Mouse (Mus musculus) heart, postnatal 0 days (tissue): ENCODE results near the gene Dock1. TPM values are rescaled to one million over a fixed set of nuclear protein-coding genes. Genes with fewer than 3 reads are reported as not detected.

Experiments used
- ATAC-seq: fragments of 200-750 bp; cut with Nextera tagmentation; 2 replicates; pipeline ENCODE4 v1.8.0; 2017; ENCODE audit warnings: low read depth, moderate number of reproducible peaks, moderate library complexity; ENCODE audit not compliant: insufficient read depth
- DNase-seq: peaks from one replicate; pipeline ENCODE4 v3.0.0-alpha.2; 2016; ENCODE audit warnings: low spot score
- H3K27ac ChIP-seq: fragments of 300-500 bp; sonication (generic); 2 replicates; pipeline ENCODE4 v1.5.1; 2014; ENCODE audit warnings: low read depth, mild to moderate bottlenecking
- H3K27me3 ChIP-seq: fragments of 300-500 bp; sonication (generic); 2 replicates; pipeline ENCODE4 v1.6.1; 2014; ENCODE audit warnings: low read length, mixed read lengths; ENCODE audit not compliant: control insufficient read depth, insufficient read depth
- H3K36me3 ChIP-seq: fragments of 300-500 bp; sonication (generic); replicated peaks from 2 replicates; pipeline ENCODE4 v1.6.1; 2014; ENCODE audit warnings: low read length, mixed read lengths; ENCODE audit not compliant: control insufficient read depth, insufficient read depth
- H3K4me1 ChIP-seq: fragments of 300-500 bp; sonication (generic); 2 replicates; pipeline ENCODE4 v1.6.1; 2014; ENCODE audit warnings: antibody characterized with exemption; ENCODE audit not compliant: control insufficient read depth, insufficient read depth
- H3K4me2 ChIP-seq: fragments of 300-500 bp; sonication (generic); 2 replicates; pipeline ENCODE4 v1.6.1; 2014; ENCODE audit warnings: low read depth, mild to moderate bottlenecking, low read length, moderate library complexity
- H3K4me3 ChIP-seq: fragments of 300-500 bp; sonication (generic); 2 replicates; pipeline ENCODE4 v1.5.1; 2014; ENCODE audit warnings: low read depth, low read length
- H3K9ac ChIP-seq: fragments of 300-500 bp; sonication (generic); replicated peaks from 2 replicates; pipeline ENCODE4 v1.6.1; 2014; ENCODE audit warnings: low read depth, low read length, mixed read lengths
- H3K9me3 ChIP-seq: fragments of 300-500 bp; sonication (generic); replicated peaks from 2 replicates; pipeline ENCODE4 v1.6.1; 2016; ENCODE audit warnings: low read length; ENCODE audit not compliant: control insufficient read depth
- CTCF ChIP-seq: IDR thresholded peaks from 2 replicates; pipeline ENCODE4 v1.5.1; 2016; ENCODE audit warnings: antibody characterized with exemption, control low read depth, low read depth
- EP300 ChIP-seq: IDR thresholded peaks from 2 replicates; pipeline ENCODE4 v1.6.1; 2016; ENCODE audit warnings: antibody characterized with exemption, low read depth
- WGBS: fragments of 180-500 bp; shearing (Covaris S2); extraction: QIAGEN DNeasy Blood & Tissue Kit; methylation state at CpG from one replicate; pipeline ENCODE4 v1.1.7; 2014; 5-methylcytosine and 5-hydroxymethylcytosine counted together
- polyA plus RNA-seq: library from polyadenylated mRNA; unstranded; fragments of >200 nt; fragmentation: Nextera tagmentation; extraction: Ambion mirVana; gene quantifications from 2 replicates; pipeline ENCODE4 v1.2.1, GENCODE M21; 2015
- total RNA-seq: library from RNA; depleted of rRNA; stranded (reverse); fragments of >200 nt; gene quantifications from 2 replicates; pipeline ENCODE4 v1.2.3, GENCODE M21; 2014; ENCODE audit warnings: low replicate concordance

The Dock1 gene
- total and polyA plus RNA-seq, 2 experiments from 2014 or later = 9.7 to 15.2 TPM

GRCm38 (mm10) chr7:134779761-134780160, 109.3 kb downstream of the Dock1 start:
- H3K27ac ChIP-seq = no peak overlapping the region
- 91% methylated on average over 3 of the region's 3 CpGs for WGBS
- no peak for ATAC-seq
- no peaks in the 10 kb centered on the region for H3K4me1 ChIP-seq
- no peak overlapping the region for H3K4me2 ChIP-seq
- no peaks in the 10 kb centered on the region for H3K9me3 ChIP-seq
- H3K4me3 ChIP-seq = no peak overlapping the region
- no peak for DNase-seq
- H3K9ac ChIP-seq = no peak overlapping the region
- TF ChIP-seq CTCF (no peak), EP300 (no peak)
- H3K36me3 ChIP-seq = peaks cover 56% of the 10 kb centered on the region
- no peaks in the 10 kb centered on the region for H3K27me3 ChIP-seq

DNA sequence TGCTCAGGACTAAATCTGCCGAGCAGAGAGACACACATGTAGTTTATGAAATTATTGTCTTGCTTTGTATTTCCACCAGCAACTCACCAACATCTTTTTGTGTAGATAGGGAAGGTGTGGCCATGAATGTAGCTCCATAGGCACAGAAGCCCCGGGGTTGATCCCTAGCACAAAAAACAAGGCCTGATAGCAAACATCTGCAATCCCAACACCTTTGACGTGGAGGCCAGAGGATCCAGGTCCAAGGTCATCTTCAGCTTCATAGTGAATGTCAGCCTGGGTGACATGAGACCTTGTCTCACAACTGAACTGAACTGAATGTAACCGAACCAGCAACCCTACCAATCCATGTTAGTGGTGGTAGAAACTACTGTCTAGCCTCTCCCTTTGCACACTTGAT, 116.7 kb downstream of the Dock1 start:
- TF ChIP-seq EP300 (no peak), CTCF (no peak)
- no peak for DNase-seq
- no peaks in the 10 kb centered on the region for H3K9me3 ChIP-seq
- H3K9ac ChIP-seq = no peak overlapping the region
- no peaks in the 10 kb centered on the region for H3K4me1 ChIP-seq
- no peak overlapping the region for H3K27ac ChIP-seq
- H3K27me3 ChIP-seq = no peaks in the 10 kb centered on the region
- ATAC-seq = no peak
- H3K36me3 ChIP-seq = peaks cover 65% of the 10 kb centered on the region
- H3K4me2 ChIP-seq = no peak overlapping the region
- H3K4me3 ChIP-seq = no peak overlapping the region
- WGBS = 86% methylated on average over 4 of the region's 4 CpGs

DNA sequence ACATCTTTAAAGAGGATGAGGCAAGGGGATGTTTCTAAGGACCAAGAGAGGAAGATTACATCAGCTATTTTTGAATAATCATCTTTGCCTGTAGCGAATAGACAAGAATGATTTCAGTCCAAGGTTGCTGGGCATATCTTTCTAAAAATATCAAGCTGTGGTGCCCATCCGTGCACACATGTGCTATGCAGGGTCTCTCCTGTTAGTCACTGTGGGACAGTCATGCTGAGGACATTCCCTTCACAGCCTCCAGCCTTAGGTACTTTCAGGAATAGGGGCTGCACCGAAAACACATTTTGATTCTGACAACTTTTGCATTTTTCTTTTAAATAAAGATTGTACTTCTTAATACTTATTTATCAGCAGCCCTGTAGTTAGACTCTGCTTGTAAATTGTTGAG, 124.4 kb downstream of the Dock1 start:
- H3K4me2 ChIP-seq = no peak overlapping the region
- DNase-seq = no peak
- no peak overlapping the region for H3K9ac ChIP-seq
- H3K4me1 ChIP-seq = no peaks in the 10 kb centered on the region
- H3K27me3 ChIP-seq = no peaks in the 10 kb centered on the region
- TF ChIP-seq CTCF (no peak), EP300 (no peak)
- no peak overlapping the region for H3K4me3 ChIP-seq
- H3K27ac ChIP-seq = no peak overlapping the region
- peaks cover 28% of the 10 kb centered on the region for H3K36me3 ChIP-seq
- H3K9me3 ChIP-seq = no peaks in the 10 kb centered on the region
- 54% methylated on average over 3 of the region's 3 CpGs for WGBS
- no peak for ATAC-seq

DNA sequence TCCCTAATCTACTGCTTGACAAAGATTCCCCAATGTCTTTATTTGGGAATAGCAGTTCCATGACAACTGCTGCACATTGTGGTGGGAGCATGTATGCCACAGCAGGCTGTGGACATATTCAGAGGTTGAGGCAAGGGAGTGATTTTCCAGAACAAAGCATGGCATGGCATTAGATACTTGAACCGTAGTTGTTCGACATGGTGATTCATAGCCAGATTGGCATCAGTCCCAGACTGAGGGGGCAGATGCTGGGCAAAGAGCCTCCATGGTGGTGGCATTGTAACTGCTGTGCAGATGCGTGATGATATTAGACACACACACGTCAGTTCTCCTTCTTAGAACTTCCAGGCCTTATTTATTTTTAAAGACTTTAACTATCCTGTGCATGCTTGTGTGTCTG, 129.6 kb downstream of the Dock1 start:
- Histone ChIP-seq H3K9ac (no peak overlapping the region), H3K9me3 (no peaks in the 10 kb centered on the region), H3K27me3 (no peaks in the 10 kb centered on the region), H3K4me2 (no peak overlapping the region), H3K4me3 (no peak overlapping the region), H3K4me1 (no peaks in the 10 kb centered on the region), H3K27ac (no peak overlapping the region), H3K36me3 (peaks cover 23% of the 10 kb centered on the region; the same call in 1 of the 2 replicates)
- no peak for DNase-seq
- TF ChIP-seq CTCF = no peak
- no peak for TF ChIP-seq EP300
- no peak for ATAC-seq
- 42% methylated on average over 4 of the region's 4 CpGs for WGBS

DNA sequence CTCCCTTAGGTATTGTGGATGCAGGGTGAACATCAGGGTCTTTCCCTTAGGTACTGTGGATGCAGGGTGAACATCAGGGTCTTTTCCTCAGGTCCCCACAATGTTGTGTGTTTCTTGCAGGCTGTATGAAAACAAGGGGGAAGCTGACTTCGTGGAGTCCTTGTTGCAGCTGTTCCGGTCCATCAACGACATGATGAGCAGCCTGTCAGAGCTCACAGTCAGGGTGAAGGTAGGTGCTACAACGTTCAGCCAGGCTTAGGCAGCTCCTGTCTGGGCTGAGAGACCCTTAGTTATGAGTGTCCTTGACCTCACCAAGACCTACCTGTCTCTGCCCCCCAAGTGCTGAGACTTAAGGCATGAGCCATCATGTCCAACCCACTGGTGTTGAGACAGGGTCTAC, 134.0 kb downstream of the Dock1 start:
- Histone ChIP-seq H3K4me1 (no peaks in the 10 kb centered on the region), H3K27ac (no peak overlapping the region), H3K4me2 (no peak overlapping the region), H3K27me3 (no peaks in the 10 kb centered on the region), H3K4me3 (no peak overlapping the region), H3K9ac (no peak overlapping the region), H3K9me3 (no peaks in the 10 kb centered on the region), H3K36me3 (peaks cover 38% of the 10 kb centered on the region; the same call in 1 of the 2 replicates)
- DNase-seq = no peak
- no peak for ATAC-seq
- TF ChIP-seq EP300 = no peak
- TF ChIP-seq CTCF = no peak
- WGBS = 85% methylated on average over 4 of the region's 4 CpGs

- no peaks in the 10 kb centered on the region for H3K27me3 ChIP-seq
Measured at GRCm38 (mm10) chr7:134806799-134807198, 136.3 kb downstream of the Dock1 start.

More at GRCm38 (mm10) chr7:134806799-134807198, 136.3 kb downstream of the Dock1 start:
- ATAC-seq (no peak), DNase-seq (no peak)
- no peaks in the 10 kb centered on the region for H3K4me1 ChIP-seq
- H3K4me2 ChIP-seq = no peak overlapping the region
- no peaks in the 10 kb centered on the region for H3K9me3 ChIP-seq
- H3K27ac ChIP-seq = no peak overlapping the region
- 79% methylated on average over 6 of the region's 6 CpGs for WGBS
- peaks cover 31% of the 10 kb centered on the region for H3K36me3 ChIP-seq
- no peak overlapping the region for H3K4me3 ChIP-seq
- no peak for TF ChIP-seq CTCF
- TF ChIP-seq EP300 = no peak
- no peak overlapping the region for H3K9ac ChIP-seq
